Mouse (Mus musculus) limb, embryonic 14.5 days (tissue): ENCODE data around the gene Ifi203. TPM values are rescaled to one million over a fixed set of nuclear protein-coding genes. Genes with fewer than 3 reads are reported as not detected.
"Not testable (repeated sequence)": the region's sequence is repeated elsewhere in the genome, so short reads cannot be mapped to it uniquely, and the experiment has no call there.

Experiments
- ATAC-seq: fragments of 200-750 bp; cut with Nextera tagmentation; 2 replicates; pipeline ENCODE4 v1.8.0; 2017; ENCODE audit warnings: low read depth, moderate number of reproducible peaks, moderate TSS enrichment; ENCODE audit not compliant: low FRiP score
- DNase-seq: peaks from one replicate; pipeline ENCODE4 v3.0.0-alpha.2; 2015; ENCODE audit warnings: low spot score
- H3K27ac ChIP-seq: fragments of 300-500 bp; sonication (generic); replicated peaks from 2 replicates; pipeline ENCODE4 v1.5.1; 2014; ENCODE audit warnings: low read depth, mild to moderate bottlenecking, low read length, moderate library complexity, mixed read lengths
- H3K27me3 ChIP-seq: fragments of 300-500 bp; sonication (generic); 2 replicates; pipeline ENCODE4 v1.6.1; 2014; ENCODE audit warnings: low read length, mixed read lengths; ENCODE audit not compliant: control insufficient read depth, insufficient read depth
- H3K36me3 ChIP-seq: fragments of 300-500 bp; sonication (generic); 2 replicates; pipeline ENCODE4 v1.6.1; 2014; ENCODE audit warnings: mild to moderate bottlenecking, low read length, moderate library complexity, mixed read lengths; ENCODE audit not compliant: control insufficient read depth, insufficient read depth
- H3K4me1 ChIP-seq: fragments of 300-500 bp; sonication (generic); 2 replicates; pipeline ENCODE4 v1.6.1; 2014; ENCODE audit warnings: antibody characterized with exemption, low read length, mixed read lengths; ENCODE audit not compliant: control insufficient read depth, insufficient read depth
- H3K4me2 ChIP-seq: fragments of 300-500 bp; sonication (generic); replicated peaks from 2 replicates; pipeline ENCODE4 v1.6.1; 2014; ENCODE audit warnings: low read depth, mild to moderate bottlenecking, low read length, moderate library complexity; ENCODE audit not compliant: severe bottlenecking
- H3K4me3 ChIP-seq: fragments of 300-500 bp; sonication (generic); replicated peaks from 2 replicates; pipeline ENCODE4 v1.5.1; 2014; ENCODE audit warnings: low read length
- H3K9ac ChIP-seq: fragments of 300-500 bp; sonication (generic); 2 replicates; pipeline ENCODE4 v1.6.1; 2014; ENCODE audit warnings: mild to moderate bottlenecking, low read depth, low read length, moderate library complexity; ENCODE audit not compliant: severe bottlenecking
- H3K9me3 ChIP-seq: fragments of 300-500 bp; sonication (generic); 2 replicates; pipeline ENCODE4 v1.6.1; 2016; ENCODE audit warnings: low read length; ENCODE audit not compliant: control insufficient read depth
- POLR2A ChIP-seq: fragments of 200-500 bp; IDR thresholded peaks from 2 replicates; pipeline ENCODE4 v1.8.0; 2012; ENCODE audit warnings: inconsistent platforms, mild to moderate bottlenecking, moderate library complexity, borderline replicate concordance; ENCODE audit not compliant: insufficient read depth, insufficient read length; ENCODE audit errors: extremely low read depth
- WGBS: fragments of 180-500 bp; shearing (Covaris S2); extraction: QIAGEN DNeasy Blood & Tissue Kit; methylation state at CpG from one replicate; pipeline ENCODE4 v1.1.7; 2014; 5-methylcytosine and 5-hydroxymethylcytosine counted together
- polyA plus RNA-seq, 2 experiments: library from polyadenylated mRNA; depleted of rRNA in 1 of 2; stranded (reverse) in 1 of 2; unstranded in 1 of 2; fragments of >200 nt; fragmentation: Nextera tagmentation in 1 of 2; extraction: Ambion mirVana in 1 of 2; gene quantifications; 2 replicates each; pipeline versions ENCODE4 v1.2.1 to v1.2.3; 2012 to 2014

The Ifi203 gene
- polyA plus RNA-seq (2012; rRNA removed) (0.45 and 0.92 TPM in 2 replicates), polyA plus RNA-seq (2014; fragmentation: Nextera tagmentation; extraction: Ambion mirVana) (0.84 and 1.3 TPM in 2 replicates)

GRCm38 (mm10) chr1:173941924-173942779 is at the start of gene Ifi203, which contains the start of gene Mndal:
TSS of gene Ifi203 (minus strand) at chr1:173942672.
TSS of gene Mndal (minus strand) at chr1:173942491.
- not testable (repeated sequence) for ATAC-seq, DNase-seq, H3K4me2 ChIP-seq, H3K27ac ChIP-seq, H3K4me1 ChIP-seq, H3K36me3 ChIP-seq, H3K9ac ChIP-seq, H3K27me3 ChIP-seq, H3K4me3 ChIP-seq, H3K9me3 ChIP-seq
- 68% methylated on average over 3 of the region's 3 CpGs for WGBS

GRCm38 (mm10) chr1:173982694-173983305 is 40.3 kb upstream of the Ifi203 start, which contains the start of gene Ifi202b:
TSS of gene Ifi202b (minus strand) at chr1:173982744.
- not testable (repeated sequence) for H3K4me3 ChIP-seq, H3K9ac ChIP-seq, H3K27ac ChIP-seq, H3K27me3 ChIP-seq, ATAC-seq, H3K4me1 ChIP-seq, H3K4me2 ChIP-seq, H3K36me3 ChIP-seq, DNase-seq, H3K9me3 ChIP-seq
- 83% methylated on average over 6 of the region's 6 CpGs for WGBS

- not testable (repeated sequence) for H3K27me3 ChIP-seq, H3K4me3 ChIP-seq, H3K9ac ChIP-seq, H3K27ac ChIP-seq, H3K4me2 ChIP-seq, H3K36me3 ChIP-seq, H3K9me3 ChIP-seq, DNase-seq, ATAC-seq, H3K4me1 ChIP-seq
- 49% methylated on average over 3 of the region's 3 CpGs for WGBS
Measured at GRCm38 (mm10) chr1:173981038-173981437, 38.6 kb upstream of the Ifi203 start.

- ATAC-seq (no peak), DNase-seq (no peak)
- H3K4me1 ChIP-seq: no peaks in the 10 kb centered on the region
- H3K27me3 ChIP-seq: no peaks in the 10 kb centered on the region
- H3K4me2 ChIP-seq: no peak overlapping the region
- H3K9me3 ChIP-seq: no peaks in the 10 kb centered on the region
- no peak overlapping the region for H3K9ac ChIP-seq
- no peak overlapping the region for H3K27ac ChIP-seq
- no peaks in the 10 kb centered on the region for H3K36me3 ChIP-seq
- no peak overlapping the region for H3K4me3 ChIP-seq
- TF ChIP-seq POLR2A: no peak
Measured at GRCm38 (mm10) chr1:173977622-173978021, 35.1 kb upstream of the Ifi203 start.

GRCm38 (mm10) chr1:173973111-173973510 is 30.6 kb upstream of the Ifi203 start:
- Histone ChIP-seq H3K9me3 (no peaks in the 10 kb centered on the region), H3K4me3 (no peak overlapping the region), H3K4me2 (no peak overlapping the region), H3K36me3 (no peaks in the 10 kb centered on the region), H3K9ac (no peak overlapping the region), H3K27ac (no peak overlapping the region), H3K27me3 (no peaks in the 10 kb centered on the region), H3K4me1 (no peaks in the 10 kb centered on the region)
- no peak for TF ChIP-seq POLR2A
- ATAC-seq (no peak), DNase-seq (no peak)

GRCm38 (mm10) chr1:173961491-173961890 is 19.0 kb upstream of the Ifi203 start:
- ATAC-seq, H3K4me2 ChIP-seq, H3K27ac ChIP-seq, H3K4me3 ChIP-seq, H3K36me3 ChIP-seq, H3K9me3 ChIP-seq, H3K27me3 ChIP-seq, DNase-seq, H3K4me1 ChIP-seq, H3K9ac ChIP-seq: not testable (repeated sequence)
- WGBS: 56% methylated on average over 1 of the region's 1 CpGs

GRCm38 (mm10) chr1:173959998-173960397 is 17.5 kb upstream of the Ifi203 start:
- not testable (repeated sequence) for H3K4me3 ChIP-seq, ATAC-seq, H3K4me2 ChIP-seq, H3K36me3 ChIP-seq, H3K27ac ChIP-seq, H3K4me1 ChIP-seq, DNase-seq, H3K9ac ChIP-seq, H3K27me3 ChIP-seq, H3K9me3 ChIP-seq
- WGBS: 14% methylated on average over 3 of the region's 3 CpGs
